Mouse (Mus musculus) myocyte (in vitro differentiated cells): ENCODE results near the gene Arl6ip5. TPM values are rescaled to one million over a fixed set of nuclear protein-coding genes. Genes with fewer than 3 reads are reported as not detected.

Experiments used
- H3K27me3 ChIP-seq: one replicate; pipeline ENCODE4 v1.6.1; 2011; ENCODE audit not compliant: control insufficient read depth, insufficient read depth, insufficient read length
- H3K36me3 ChIP-seq: one replicate; pipeline ENCODE4 v1.6.1; 2011; ENCODE audit not compliant: control insufficient read depth, insufficient read depth
- H3K4me2 ChIP-seq: one replicate; pipeline ENCODE4 v1.6.1; 2011; ENCODE audit warnings: low read depth, control low read depth
- H3K4me3 ChIP-seq: one replicate; pipeline ENCODE4 v1.5.1; 2011; ENCODE audit warnings: mild to moderate bottlenecking, control low read depth, moderate library complexity
- H3K79me2 ChIP-seq: one replicate; pipeline ENCODE4 v1.6.1; 2011; ENCODE audit not compliant: control insufficient read depth, insufficient read depth
- H3ac ChIP-seq: one replicate; pipeline ENCODE4 v1.6.1; 2011; ENCODE audit not compliant: control insufficient read depth, insufficient read length
- CEBPB ChIP-seq: IDR thresholded peaks from 2 replicates; pipeline ENCODE4 v1.6.1; 2011; ENCODE audit warnings: mild to moderate bottlenecking, moderate library complexity; ENCODE audit not compliant: poor library complexity, insufficient read depth, severe bottlenecking
- E2F4 ChIP-seq: IDR thresholded peaks from one replicate; pipeline ENCODE4 v1.6.1; 2011; ENCODE audit warnings: mild to moderate bottlenecking, control low read depth, moderate library complexity; ENCODE audit not compliant: insufficient read depth
- MAX ChIP-seq: IDR thresholded peaks from one replicate; pipeline ENCODE4 v1.6.1; 2011; ENCODE audit warnings: low read depth, mild to moderate bottlenecking, control low read depth
- MYOD1 ChIP-seq, 3 experiments: IDR thresholded peaks; one replicate each; pipeline ENCODE4 v1.6.1; 2011; ENCODE audit warnings: control low read depth in 2 of 3, low read depth in 2 of 3, mild to moderate bottlenecking in 2 of 3, moderate library complexity in 1 of 3; ENCODE audit not compliant: insufficient read length in 2 of 3, control insufficient read depth in 1 of 3
- MYOG ChIP-seq, 3 experiments: IDR thresholded peaks; one replicate each; pipeline ENCODE4 v1.6.1; 2011; ENCODE audit warnings: control low read depth in 2 of 3, low read depth in 2 of 3, mild to moderate bottlenecking in 2 of 3; ENCODE audit not compliant: insufficient read length in 2 of 3, control insufficient read depth in 1 of 3, insufficient read depth in 1 of 3
- POLR2A ChIP-seq: IDR thresholded peaks from one replicate; pipeline ENCODE4 v1.6.1; 2011; ENCODE audit warnings: low read depth, mild to moderate bottlenecking, control low read depth, moderate library complexity; ENCODE audit not compliant: insufficient read length
- POLR2AphosphoS2 ChIP-seq: IDR thresholded peaks from one replicate; pipeline ENCODE4 v1.6.1; 2011; ENCODE audit warnings: low read depth, control low read depth; ENCODE audit not compliant: insufficient read length
- REST ChIP-seq: IDR thresholded peaks from one replicate; pipeline ENCODE4 v1.6.1; 2011; ENCODE audit warnings: mild to moderate bottlenecking, control low read depth, moderate library complexity; ENCODE audit not compliant: insufficient read depth, insufficient read length
- SRF ChIP-seq: IDR thresholded peaks from one replicate; pipeline ENCODE4 v1.6.1; 2011; ENCODE audit warnings: low read depth; ENCODE audit not compliant: control insufficient read depth, insufficient read length
- TCF12 ChIP-seq: IDR thresholded peaks from one replicate; pipeline ENCODE4 v1.6.1; 2011; ENCODE audit warnings: mild to moderate bottlenecking, control low read depth; ENCODE audit not compliant: poor library complexity, insufficient read depth, severe bottlenecking
- TCF3 ChIP-seq: IDR thresholded peaks from one replicate; pipeline ENCODE4 v1.6.1; 2011; ENCODE audit warnings: low read depth, control low read depth; ENCODE audit not compliant: insufficient read length
- USF1 ChIP-seq: IDR thresholded peaks from one replicate; pipeline ENCODE4 v1.6.1; 2011; ENCODE audit warnings: low read depth, mild to moderate bottlenecking, control low read depth, moderate library complexity
- polyA plus RNA-seq: library from polyadenylated mRNA; unstranded; fragments of >200 nt; fragmentation: generic; extraction: Trizol; gene quantifications from one replicate; pipeline ENCODE4 v1.2.1, GENCODE M21; 2012; ENCODE audit warnings: missing spikeins

Arl6ip5 gene
- polyA plus RNA-seq, 1 experiment, result 750 TPM

DNA sequence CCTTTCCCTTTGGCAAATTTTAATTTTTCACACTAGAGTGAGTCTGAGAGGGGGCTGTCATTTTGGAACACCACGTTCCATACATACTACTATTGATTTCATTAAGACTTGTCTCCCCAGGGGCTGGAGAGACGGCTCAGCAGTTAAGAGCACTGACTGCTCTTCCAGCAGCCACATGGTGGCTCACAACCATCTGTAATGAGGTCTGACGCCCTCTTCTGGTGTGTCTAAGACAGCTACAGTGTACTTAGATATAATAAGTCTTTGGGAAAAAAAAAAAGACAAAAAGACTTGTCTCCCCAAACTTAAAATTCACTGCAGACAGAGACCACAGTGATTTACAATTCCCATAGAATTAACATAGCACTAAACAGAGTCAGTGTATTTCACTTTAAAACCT is 10.1 kb upstream of the Arl6ip5 start:
- Histone ChIP-seq H3K36me3 (peaks cover 46% of the 10 kb centered on the region), H3K27me3 (no peaks in the 10 kb centered on the region), H3K4me3 (no peak overlapping the region), H3K4me2 (no peak overlapping the region), H3K79me2 (peaks cover 79% of the 10 kb centered on the region), H3ac (no peak overlapping the region)
- TF ChIP-seq REST (no peak), SRF (no peak), POLR2A (no peak), POLR2AphosphoS2 (no peak), CEBPB (no peak), USF1 (no peak), E2F4 (no peak), MAX (no peak), TCF3 (no peak), MYOD1 (IDR thresholded peaks at IDR 0.05; ENCODE audit: control insufficient read depth in 1 of 3, insufficient read length in 2 of 3, low read depth in 2 of 3) (no peak), TCF12 (no peak), MYOG (IDR thresholded peaks at IDR 0.05; ENCODE audit: control insufficient read depth in 1 of 3, insufficient read depth in 1 of 3, insufficient read length in 2 of 3, low read depth in 2 of 3) (no peak)

DNA sequence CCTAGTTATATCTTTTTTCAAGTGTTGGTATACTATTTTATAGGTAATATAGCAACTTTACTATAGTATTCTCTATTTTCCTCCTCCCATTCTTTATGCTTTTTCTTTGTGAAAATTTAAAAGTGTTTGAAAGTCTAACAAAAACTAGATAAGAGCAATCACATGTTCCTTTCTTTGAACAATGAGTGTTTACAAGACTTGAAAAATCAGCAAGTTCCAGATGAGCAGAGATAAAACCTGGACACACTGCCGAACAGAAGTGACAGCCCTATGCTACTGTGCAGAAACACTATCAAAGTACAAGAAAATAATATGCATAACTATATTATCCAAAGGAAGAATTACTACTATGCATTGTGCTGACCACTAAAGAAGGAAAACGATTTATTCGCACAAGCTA is 8.0 kb upstream of the Arl6ip5 start:
- Histone ChIP-seq H3K4me3 (no peak overlapping the region), H3K79me2 (peaks cover 77% of the 10 kb centered on the region), H3K4me2 (peak overlapping the region; percentile 35), H3K36me3 (peaks cover 26% of the 10 kb centered on the region), H3K27me3 (no peaks in the 10 kb centered on the region), H3ac (no peak overlapping the region)
- TF ChIP-seq TCF3 (no peak), SRF (no peak)

DNA sequence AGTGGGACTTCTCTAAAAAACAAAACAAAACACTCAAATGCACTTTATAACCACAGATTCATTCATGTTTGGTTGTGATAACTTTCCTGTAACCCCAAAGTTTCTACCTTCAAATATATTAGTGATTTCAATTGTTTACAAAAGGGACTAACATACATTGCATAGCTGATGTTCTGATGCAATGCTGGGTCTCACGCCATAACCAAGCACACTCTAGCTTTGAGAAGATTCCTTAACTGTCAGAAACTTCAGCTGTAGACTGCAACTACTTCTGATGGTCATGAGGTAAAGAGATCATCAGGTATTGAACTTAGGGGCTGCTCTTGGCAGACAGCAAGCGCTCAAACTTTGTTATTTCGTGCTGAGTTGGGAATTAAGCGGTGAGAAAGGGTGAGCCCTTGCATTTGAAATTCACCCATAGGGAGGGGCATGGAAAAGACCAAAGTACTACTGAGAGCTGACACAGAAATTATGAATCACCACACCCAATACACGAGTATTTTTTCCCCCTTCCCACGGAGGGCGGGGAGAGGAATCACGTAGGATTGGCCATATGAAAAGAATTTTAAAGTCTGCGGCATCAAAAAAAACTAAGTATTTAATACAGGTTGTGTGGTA is 6.1 kb upstream of the Arl6ip5 start:
- Histone ChIP-seq H3K27me3 (no peaks in the 10 kb centered on the region), H3K4me2 (peak overlapping the region; percentile 85), H3K36me3 (peaks cover 13% of the 10 kb centered on the region), H3ac (peak overlapping the region; percentile 40), H3K79me2 (peaks cover 58% of the 10 kb centered on the region), H3K4me3 (peak overlapping the region; percentile 62)
- TF ChIP-seq MAX, result peak; percentile 1
- no peak for TF ChIP-seq USF1
- peak; percentile 65; the same call in 1 of the 2 replicates for TF ChIP-seq CEBPB

DNA sequence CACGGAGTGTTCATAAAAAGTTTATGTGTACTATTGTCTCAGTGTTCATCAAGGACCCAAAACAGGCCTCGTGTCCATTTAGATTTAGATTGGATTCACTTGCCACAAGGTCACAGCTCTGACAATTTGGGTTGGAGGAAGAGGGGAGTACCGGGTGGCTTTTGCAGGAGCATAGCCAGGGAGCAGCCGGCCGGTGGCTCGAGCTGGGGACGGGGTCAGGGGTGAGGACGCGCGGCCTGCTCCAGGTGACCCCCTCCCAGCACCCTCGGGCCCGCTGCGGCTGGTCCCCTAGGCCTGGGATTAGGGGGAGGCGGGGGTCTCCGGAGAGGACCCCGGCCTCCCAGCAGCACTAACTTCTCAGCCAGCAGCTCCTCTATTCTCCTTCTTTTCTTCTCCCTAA is 5.5 kb upstream of the Arl6ip5 start:
- Histone ChIP-seq H3K36me3 (peaks cover 13% of the 10 kb centered on the region), H3K4me2 (peak overlapping the region; percentile 85), H3ac (peak overlapping the region; percentile 40), H3K27me3 (no peaks in the 10 kb centered on the region), H3K4me3 (peak overlapping the region; percentile 62), H3K79me2 (peaks cover 52% of the 10 kb centered on the region)
- TF ChIP-seq TCF3, result no peak
- no peak for TF ChIP-seq MYOG (IDR thresholded peaks at IDR 0.05; ENCODE audit: control insufficient read depth in 1 of 3, insufficient read depth in 1 of 3, insufficient read length in 2 of 3, low read depth in 2 of 3)
- TF ChIP-seq POLR2A, result no peak
- TF ChIP-seq REST, result no peak
- no peak for TF ChIP-seq POLR2AphosphoS2
- TF ChIP-seq MYOD1 (IDR thresholded peaks at IDR 0.05; ENCODE audit: control insufficient read depth in 1 of 3, insufficient read length in 2 of 3, low read depth in 2 of 3), result no peak

DNA sequence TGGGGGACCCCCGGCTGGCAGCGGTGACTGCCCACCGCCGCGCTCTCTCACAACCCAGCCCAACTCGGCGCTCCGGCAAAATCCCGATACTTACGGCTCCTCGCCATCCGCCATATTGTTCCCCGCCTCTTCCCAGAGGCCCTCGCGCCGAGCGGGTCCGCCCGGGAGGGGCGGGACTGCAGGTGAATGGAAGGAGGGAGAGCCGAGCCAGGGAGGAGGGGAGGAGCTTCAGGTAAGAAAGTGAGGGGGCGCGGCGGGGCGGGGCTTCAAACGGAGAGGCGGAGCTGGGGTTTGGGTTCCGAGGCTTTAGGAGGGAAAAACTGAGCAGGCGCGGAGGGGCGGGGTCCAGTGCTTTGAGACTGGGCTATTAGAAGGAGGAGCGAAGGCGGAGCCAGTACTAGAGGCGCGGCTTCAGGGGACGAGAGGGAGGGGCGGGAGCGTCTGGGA is 5.0 kb upstream of the Arl6ip5 start, which contains the start of gene Uba3:
Gene Uba3, minus strand, starts transcription at position 209 of the 447 bp plus-strand sequence.
- H3ac ChIP-seq, result peak within 1 kb of the TSS; percentile 40
- H3K4me3 ChIP-seq, result peak within 1 kb of the TSS; percentile 62
- H3K79me2 ChIP-seq, result peaks cover 47% of the 10 kb centered on the region
- H3K36me3 ChIP-seq, result peaks cover 13% of the 10 kb centered on the region
- TF ChIP-seq REST (peak; percentile 4), SRF (no peak), POLR2A (peak; percentile 84), POLR2AphosphoS2 (peak; percentile 71), MYOG (IDR thresholded peaks at IDR 0.05; ENCODE audit: control insufficient read depth in 1 of 3, insufficient read depth in 1 of 3, insufficient read length in 2 of 3, low read depth in 2 of 3) (peak in 1 of 3 experiments; percentile 24), TCF3 (no peak), E2F4 (peak; percentile 13)
- H3K4me2 ChIP-seq, result peak within 1 kb of the TSS; percentile 85
- H3K27me3 ChIP-seq, result no peaks in the 10 kb centered on the region
